ENCODE assay signal across 9 mouse cellular contexts in genomic region chr7:62375658-62376057, GRCm38 (mm10). TPM values are rescaled to one million over a fixed set of nuclear protein-coding genes. Genes with fewer than 3 reads are reported as not detected.
DNase-seq lines count a peak whose midpoint lies in the region; ATAC-seq lines count a peak whose summit lies in the region.
"Had no signal": no experiment of that assay in that cellular context is flagged by ENCODE, and none has a peak within 500 bp of the region (broad histone marks: within the 10 kb centered on the region; RNA-seq: fewer than 3 reads in every experiment).

No protein-coding gene starts in this region.

- no peaks in the 10 kb centered on the region for H3K36me3 ChIP-seq in heart, embryonic 14.5 days (ENCODE audit: control insufficient read depth, insufficient read depth, low read length)
- no peaks in the 10 kb centered on the region for H3K36me3 ChIP-seq in midbrain, embryonic 11.5 days (ENCODE audit: control insufficient read depth, insufficient read depth, low read length)
- no peaks in the 10 kb centered on the region for H3K36me3 ChIP-seq in midbrain, embryonic 16.5 days (ENCODE audit: control insufficient read depth, insufficient read depth, low read length)

- no peak for ATAC-seq in heart, embryonic 14.5 days (ENCODE audit: insufficient number of reproducible peaks, insufficient read depth, low FRiP score, low read depth)
- no peak for ATAC-seq in midbrain, embryonic 11.5 days (ENCODE audit: low FRiP score)
- ATAC-seq in midbrain, embryonic 16.5 days: no peak

- H3K9ac ChIP-seq in heart, embryonic 14.5 days (ENCODE audit: low read length): no peak overlapping the region
- no peak overlapping the region for H3K9ac ChIP-seq in midbrain, embryonic 11.5 days (ENCODE audit: low read length)
- no peak overlapping the region for H3K9ac ChIP-seq in midbrain, embryonic 16.5 days (ENCODE audit: low read depth, low read length)
- H3K9ac ChIP-seq: midbrain, embryonic 12.5 days had no signal

- no peak overlapping the region for H3K27ac ChIP-seq in heart, embryonic 14.5 days (replicated peaks in 1 of 2; ENCODE audit: control insufficient read depth in 1 of 2, insufficient read depth in 1 of 2, low read depth in 2 of 2, low read length in 2 of 2)
- H3K27ac ChIP-seq in midbrain, embryonic 11.5 days (ENCODE audit: low read depth, low read length): no peak overlapping the region
- no peak overlapping the region for H3K27ac ChIP-seq in midbrain, embryonic 16.5 days (ENCODE audit: low read length)
- H3K27ac ChIP-seq: midbrain, embryonic 12.5 days had no signal

- intact Hi-C loops in heart, postnatal 36 days (cut with DNase I): no loop called here

- no peak overlapping the region for H3K4me3 ChIP-seq in heart, embryonic 14.5 days (ENCODE audit: control insufficient read depth in 1 of 2, insufficient read depth in 1 of 2, low read depth in 1 of 2, low read length in 2 of 2)
- H3K4me3 ChIP-seq in midbrain, embryonic 11.5 days (ENCODE audit: low read depth, low read length): no peak overlapping the region
- H3K4me3 ChIP-seq in midbrain, embryonic 16.5 days (ENCODE audit: low read depth, low read length): no peak overlapping the region

- 21% methylated on average over 4 of the region's 4 CpGs for WGBS in heart, embryonic 14.5 days
- WGBS in midbrain, embryonic 11.5 days: 36% methylated on average over 4 of the region's 4 CpGs
- WGBS in midbrain, embryonic 16.5 days: 32% methylated on average over 4 of the region's 4 CpGs

- H3K27me3 ChIP-seq in heart, embryonic 14.5 days (ENCODE audit: control insufficient read depth, insufficient read depth, low read length): no peaks in the 10 kb centered on the region
- no peaks in the 10 kb centered on the region for H3K27me3 ChIP-seq in midbrain, embryonic 11.5 days (ENCODE audit: control insufficient read depth, insufficient read depth, low read length)
- H3K27me3 ChIP-seq in midbrain, embryonic 16.5 days (ENCODE audit: control insufficient read depth, insufficient read depth, low read depth, low read length): no peaks in the 10 kb centered on the region
- H3K27me3 ChIP-seq: midbrain, embryonic 12.5 days had no signal

- no peak for DNase-seq in heart, postnatal 36 days
- DNase-seq in midbrain, embryonic 11.5 days (ENCODE audit: low spot score, missing footprints): peak; percentile 86
- peak; percentile 33 for DNase-seq in embryo, embryonic 9.5 days (ENCODE audit: extremely low spot score)
- DNase-seq in retina, postnatal 1 day: peak; percentile 58
- DNase-seq in left cerebral cortex, adult 11 months (ENCODE audit: low spot score): no peak
- no peak for DNase-seq in kidney, adult 18-20 months

- peak overlapping the region; percentile 70; the same call in 1 of the 2 replicates for H3K4me2 ChIP-seq in heart, embryonic 14.5 days (ENCODE audit: low read length)
- H3K4me2 ChIP-seq in midbrain, embryonic 11.5 days: no peak overlapping the region
- H3K4me2 ChIP-seq in midbrain, embryonic 16.5 days (ENCODE audit: low read length): no peak overlapping the region; the same call in 1 of the 2 replicates

- no peaks in the 10 kb centered on the region for H3K4me1 ChIP-seq in heart, embryonic 14.5 days (ENCODE audit: control insufficient read depth in 2 of 2, insufficient read depth in 2 of 2, low read length in 2 of 2)
- H3K4me1 ChIP-seq in midbrain, embryonic 11.5 days (ENCODE audit: control insufficient read depth, insufficient read depth, low read length): peaks cover 7% of the 10 kb centered on the region; the same call in 1 of the 2 replicates
- H3K4me1 ChIP-seq in midbrain, embryonic 16.5 days (ENCODE audit: control insufficient read depth, insufficient read depth, low read length): peaks cover 8% of the 10 kb centered on the region

- peaks cover 13% of the 10 kb centered on the region for H3K9me3 ChIP-seq in heart, embryonic 14.5 days (ENCODE audit: control insufficient read depth, low read length)
- H3K9me3 ChIP-seq in midbrain, embryonic 11.5 days (ENCODE audit: control insufficient read depth, low read length): peaks cover 10% of the 10 kb centered on the region
- peaks cover 6% of the 10 kb centered on the region; the same call in 1 of the 2 replicates for H3K9me3 ChIP-seq in midbrain, embryonic 16.5 days (replicated peaks; ENCODE audit: control insufficient read depth, low read length, poor library complexity, severe bottlenecking)

RNA-seq across cellular contexts. Expression of gene Magel2, which starts 1.2 kb away (rescaled TPM):
- polyA plus RNA-seq in heart, embryonic 14.5 days (2014; fragmentation: Nextera tagmentation; extraction: Ambion mirVana): 0.20 and 0.66 TPM in 2 replicates
- total RNA-seq in heart, postnatal 36 days (2021): not detected
- 8.6 and 9.6 TPM in 2 replicates for polyA plus RNA-seq in midbrain, embryonic 11.5 days (2014; fragmentation: Nextera tagmentation; extraction: Ambion mirVana)
- polyA plus RNA-seq in midbrain, embryonic 16.5 days (2015; fragmentation: Nextera tagmentation; extraction: Ambion mirVana): 22.4 and 26.1 TPM in 2 replicates

RNA-seq across cellular contexts. Expression of gene Ndn, which starts 29.3 kb away (rescaled TPM):
- polyA plus RNA-seq in heart, embryonic 14.5 days (2014; fragmentation: Nextera tagmentation; extraction: Ambion mirVana): 53.8 and 62.3 TPM in 2 replicates
- total RNA-seq in heart, postnatal 36 days (2021): 1 to 10 TPM; 4.1 to 4.8 TPM
- polyA plus RNA-seq in midbrain, embryonic 11.5 days (2014; fragmentation: Nextera tagmentation; extraction: Ambion mirVana): 181 and 185 TPM in 2 replicates
- polyA plus RNA-seq in midbrain, embryonic 16.5 days (2015; fragmentation: Nextera tagmentation; extraction: Ambion mirVana): 796 and 800 TPM in 2 replicates

RNA-seq across cellular contexts. Expression of gene Mkrn3, which starts 44.3 kb away (rescaled TPM):
- polyA plus RNA-seq in heart, embryonic 14.5 days (2014; fragmentation: Nextera tagmentation; extraction: Ambion mirVana): 1.7 and 2.6 TPM in 2 replicates
- total RNA-seq in heart, postnatal 36 days (2021): under 1 TPM; 0.14 to 0.33 TPM
- polyA plus RNA-seq in midbrain, embryonic 11.5 days (2014; fragmentation: Nextera tagmentation; extraction: Ambion mirVana): 21.9 and 22.4 TPM in 2 replicates
- polyA plus RNA-seq in midbrain, embryonic 16.5 days (2015; fragmentation: Nextera tagmentation; extraction: Ambion mirVana): 28.6 and 30.0 TPM in 2 replicates

Comparison
In these comparisons a context has a peak if more than half of its experiments do, and no peak if none do; other contexts are left out.
1. DNase-seq: peak in midbrain, embryonic 11.5 days (single experiment), embryo, embryonic 9.5 days (single experiment) and retina, postnatal 1 day (single experiment); none in heart, postnatal 36 days (0 of 2), left cerebral cortex, adult 11 months (single experiment) and kidney, adult 18-20 months (single experiment).